Mouse (Mus musculus): Measurements from ENCODE around the gene 1600015I10Rik. TPM values are rescaled to one million over a fixed set of nuclear protein-coding genes. Genes with fewer than 3 reads are reported as not detected.

Gene 1600015I10Rik
- polyA plus RNA-seq, 1 experiment: not detected

DNA sequence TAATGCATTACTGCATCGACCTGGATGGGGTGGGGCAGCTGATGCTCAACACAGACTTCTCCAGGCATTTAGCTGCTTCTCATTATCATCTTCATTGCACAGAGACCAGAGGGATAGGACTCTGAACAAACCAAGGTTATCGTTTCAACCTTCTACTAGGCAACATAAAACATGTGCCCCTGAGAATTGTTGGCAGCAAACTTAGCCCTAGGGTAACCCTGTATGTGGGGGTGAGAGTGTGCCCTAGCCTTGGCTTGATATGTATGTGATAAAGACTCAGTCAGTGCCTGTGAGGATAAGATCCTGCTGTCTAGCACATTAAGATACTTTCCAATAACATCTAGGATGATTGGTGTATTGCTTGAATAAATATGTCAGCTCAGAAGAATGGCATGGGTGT is 19.9 kb downstream of the 1600015I10Rik start:
- DNase-seq: no peak

DNA sequence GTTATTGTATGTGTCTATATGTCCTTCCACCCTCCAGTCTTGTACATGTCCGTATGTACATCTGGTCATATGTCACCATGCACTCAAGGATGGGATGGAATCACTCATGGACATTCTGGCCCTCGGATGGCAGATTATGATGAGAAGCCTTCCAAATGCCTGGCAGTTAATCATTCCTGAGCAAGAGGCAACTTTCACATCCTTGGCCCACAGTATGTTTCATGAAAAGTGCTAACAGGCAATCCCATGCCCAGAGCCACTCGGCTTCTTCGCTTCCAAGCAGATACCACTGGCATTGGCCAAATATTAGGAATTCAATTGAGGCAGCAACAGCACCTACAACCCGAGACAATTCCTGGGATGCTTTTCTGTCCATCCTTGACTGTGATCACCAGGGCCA is 21.0 kb downstream of the 1600015I10Rik start:
- H3K27me3 ChIP-seq (replicated peaks; ENCODE audit: control insufficient read depth, insufficient read depth, low read length): no peaks in the 10 kb centered on the region
- H3K27ac ChIP-seq (ENCODE audit: insufficient read depth, low read depth, low read length): no peak overlapping the region
- WGBS: 89% methylated on average over 5 of the region's 5 CpGs
- H3K36me3 ChIP-seq (ENCODE audit: control insufficient read depth, insufficient read depth, low read length): no peaks in the 10 kb centered on the region
- TF ChIP-seq CTCF (conservative IDR thresholded peaks at IDR 0.05; ENCODE audit: insufficient read depth, insufficient read length, low read depth, low read length): no peak
- TF ChIP-seq POLR2A (IDR thresholded peaks at IDR 0.05; ENCODE audit: low read depth, low read length): no peak
- no peak for DNase-seq
- H3K4me3 ChIP-seq (ENCODE audit: insufficient read depth, low read depth, low read length): no peak overlapping the region
- H3K4me1 ChIP-seq (ENCODE audit: control insufficient read depth, insufficient read depth, low read length): no peaks in the 10 kb centered on the region

More for the DNA sequence above, 19.9 kb downstream of the 1600015I10Rik start:
- no peaks in the 10 kb centered on the region for H3K36me3 ChIP-seq (ENCODE audit: control insufficient read depth, insufficient read depth, low read length)
- H3K27me3 ChIP-seq (replicated peaks; ENCODE audit: control insufficient read depth, insufficient read depth, low read length): no peaks in the 10 kb centered on the region
- no peak overlapping the region for H3K4me3 ChIP-seq (ENCODE audit: insufficient read depth, low read depth, low read length)
- H3K27ac ChIP-seq (ENCODE audit: insufficient read depth, low read depth, low read length): no peak overlapping the region
- WGBS: 71% methylated on average over 2 of the region's 2 CpGs
- TF ChIP-seq CTCF (conservative IDR thresholded peaks at IDR 0.05; ENCODE audit: insufficient read depth, insufficient read length, low read depth, low read length): no peak
- no peak for TF ChIP-seq POLR2A (IDR thresholded peaks at IDR 0.05; ENCODE audit: low read depth, low read length)
- H3K4me1 ChIP-seq (ENCODE audit: control insufficient read depth, insufficient read depth, low read length): no peaks in the 10 kb centered on the region

DNA sequence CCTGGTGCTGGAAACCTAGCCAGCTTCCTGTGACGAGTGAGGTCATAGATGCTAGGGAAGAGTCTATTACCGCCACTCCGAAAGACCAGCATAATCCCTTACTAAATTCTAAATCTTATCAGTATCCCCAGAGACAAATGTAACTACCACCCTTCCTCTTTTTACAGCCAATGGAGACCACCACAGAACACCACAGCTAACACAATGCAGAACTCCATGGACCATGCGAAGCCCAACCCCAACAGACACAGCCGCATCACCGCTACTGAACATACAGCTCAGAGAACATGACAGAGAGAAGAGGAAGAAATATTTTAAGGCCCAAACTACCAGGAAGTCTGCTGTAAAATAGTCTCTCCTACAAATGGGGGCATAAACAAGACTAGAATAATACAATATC is 21.9 kb downstream of the 1600015I10Rik start:
- Histone ChIP-seq H3K27me3 (replicated peaks; ENCODE audit: control insufficient read depth, insufficient read depth, low read length) (no peaks in the 10 kb centered on the region), H3K4me3 (ENCODE audit: insufficient read depth, low read depth, low read length) (no peak overlapping the region), H3K36me3 (ENCODE audit: control insufficient read depth, insufficient read depth, low read length) (no peaks in the 10 kb centered on the region), H3K4me1 (ENCODE audit: control insufficient read depth, insufficient read depth, low read length) (no peaks in the 10 kb centered on the region), H3K27ac (ENCODE audit: insufficient read depth, low read depth, low read length) (no peak overlapping the region)
- TF ChIP-seq CTCF (conservative IDR thresholded peaks at IDR 0.05; ENCODE audit: insufficient read depth, insufficient read length, low read depth, low read length) (no peak), POLR2A (IDR thresholded peaks at IDR 0.05; ENCODE audit: low read depth, low read length) (no peak)
- no peak for DNase-seq
- WGBS: 90% methylated on average over 6 of the region's 6 CpGs

DNA sequence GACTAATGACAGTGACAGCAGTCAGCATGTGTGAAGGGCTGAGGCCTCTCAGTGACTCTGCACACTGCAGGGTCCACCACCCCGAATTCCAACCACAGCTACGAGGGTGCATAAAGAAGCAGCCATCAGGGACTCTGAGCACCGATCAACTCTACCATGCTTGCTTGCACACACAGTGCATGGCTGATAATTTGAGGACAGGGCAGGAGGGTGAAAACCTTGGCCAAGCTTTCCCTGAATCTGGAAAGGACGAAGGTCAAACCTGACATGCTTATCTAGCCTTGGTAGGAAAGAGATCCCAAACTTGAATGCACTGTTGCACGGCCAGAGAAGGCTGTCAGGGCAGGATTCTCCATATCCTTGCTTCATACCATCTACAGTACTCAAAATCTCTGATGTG is 23.5 kb downstream of the 1600015I10Rik start:
- DNase-seq: peak; percentile 21
- no peak overlapping the region for H3K27ac ChIP-seq (ENCODE audit: insufficient read depth, low read depth, low read length)
- no peaks in the 10 kb centered on the region for H3K36me3 ChIP-seq (ENCODE audit: control insufficient read depth, insufficient read depth, low read length)
- H3K4me1 ChIP-seq (ENCODE audit: control insufficient read depth, insufficient read depth, low read length): no peaks in the 10 kb centered on the region
- TF ChIP-seq POLR2A (IDR thresholded peaks at IDR 0.05; ENCODE audit: low read depth, low read length) (no peak), CTCF (conservative IDR thresholded peaks at IDR 0.05; ENCODE audit: insufficient read depth, insufficient read length, low read depth, low read length) (no peak)
- H3K4me3 ChIP-seq (ENCODE audit: insufficient read depth, low read depth, low read length): no peak overlapping the region
- WGBS: 67% methylated on average over 5 of the region's 5 CpGs
- H3K27me3 ChIP-seq (replicated peaks; ENCODE audit: control insufficient read depth, insufficient read depth, low read length): no peaks in the 10 kb centered on the region

DNA sequence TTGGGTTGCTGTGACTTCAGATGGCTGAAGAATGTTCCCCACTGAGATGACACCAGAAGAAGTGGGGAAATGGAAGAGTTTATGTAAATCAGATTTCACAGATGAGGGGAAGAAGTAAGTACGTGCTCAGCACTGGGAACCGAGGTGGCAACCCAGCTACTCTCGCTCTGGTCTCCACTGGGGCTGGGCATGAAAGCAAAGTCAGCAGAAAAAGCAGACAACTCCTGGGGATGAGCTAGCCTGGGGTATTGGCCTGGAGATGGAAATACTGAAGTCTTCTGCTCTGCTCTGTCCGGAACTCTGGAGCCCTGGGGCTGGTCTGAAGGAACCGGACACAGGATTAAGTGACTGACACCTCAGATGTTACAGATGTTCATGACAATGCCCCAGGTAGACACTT is 24.5 kb downstream of the 1600015I10Rik start:
- Histone ChIP-seq H3K27me3 (replicated peaks; ENCODE audit: control insufficient read depth, insufficient read depth, low read length) (no peaks in the 10 kb centered on the region), H3K36me3 (ENCODE audit: control insufficient read depth, insufficient read depth, low read length) (no peaks in the 10 kb centered on the region), H3K4me3 (ENCODE audit: insufficient read depth, low read depth, low read length) (no peak overlapping the region), H3K27ac (ENCODE audit: insufficient read depth, low read depth, low read length) (no peak overlapping the region), H3K4me1 (ENCODE audit: control insufficient read depth, insufficient read depth, low read length) (no peaks in the 10 kb centered on the region)
- TF ChIP-seq CTCF (conservative IDR thresholded peaks at IDR 0.05; ENCODE audit: insufficient read depth, insufficient read length, low read depth, low read length) (no peak), POLR2A (IDR thresholded peaks at IDR 0.05; ENCODE audit: low read depth, low read length) (no peak)
- WGBS: 93% methylated on average over 5 of the region's 5 CpGs
- no peak for DNase-seq

DNA sequence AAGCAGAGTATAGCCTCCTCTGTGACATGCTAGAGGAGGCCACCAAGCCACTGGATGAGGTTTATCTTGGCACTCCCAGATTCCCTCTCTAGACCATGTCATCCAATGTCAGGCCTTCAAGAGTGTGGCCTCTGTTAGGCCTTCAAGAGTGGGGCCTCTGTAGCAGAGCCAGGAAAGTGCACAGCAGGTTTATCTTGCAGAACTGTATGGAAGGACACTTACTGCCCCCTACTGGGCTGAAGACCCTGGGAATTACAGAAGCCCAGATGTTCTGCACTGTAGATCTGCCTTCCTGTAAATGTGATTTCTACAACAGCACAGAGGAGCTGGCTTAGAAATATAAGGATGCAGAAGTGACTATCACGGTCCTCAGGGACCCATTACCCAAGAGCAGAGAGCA is 25.3 kb downstream of the 1600015I10Rik start:
- peak; percentile 87 for DNase-seq
- Histone ChIP-seq H3K4me1 (ENCODE audit: control insufficient read depth, insufficient read depth, low read length) (no peaks in the 10 kb centered on the region), H3K36me3 (ENCODE audit: control insufficient read depth, insufficient read depth, low read length) (no peaks in the 10 kb centered on the region), H3K4me3 (ENCODE audit: insufficient read depth, low read depth, low read length) (no peak overlapping the region), H3K27ac (ENCODE audit: insufficient read depth, low read depth, low read length) (no peak overlapping the region), H3K27me3 (replicated peaks; ENCODE audit: control insufficient read depth, insufficient read depth, low read length) (no peaks in the 10 kb centered on the region)
- TF ChIP-seq POLR2A (IDR thresholded peaks at IDR 0.05; ENCODE audit: low read depth, low read length): no peak
- peak; percentile 73 for TF ChIP-seq CTCF (conservative IDR thresholded peaks at IDR 0.05; ENCODE audit: insufficient read depth, insufficient read length, low read depth, low read length)
- 44% methylated on average over 1 of the region's 1 CpGs for WGBS

DNA sequence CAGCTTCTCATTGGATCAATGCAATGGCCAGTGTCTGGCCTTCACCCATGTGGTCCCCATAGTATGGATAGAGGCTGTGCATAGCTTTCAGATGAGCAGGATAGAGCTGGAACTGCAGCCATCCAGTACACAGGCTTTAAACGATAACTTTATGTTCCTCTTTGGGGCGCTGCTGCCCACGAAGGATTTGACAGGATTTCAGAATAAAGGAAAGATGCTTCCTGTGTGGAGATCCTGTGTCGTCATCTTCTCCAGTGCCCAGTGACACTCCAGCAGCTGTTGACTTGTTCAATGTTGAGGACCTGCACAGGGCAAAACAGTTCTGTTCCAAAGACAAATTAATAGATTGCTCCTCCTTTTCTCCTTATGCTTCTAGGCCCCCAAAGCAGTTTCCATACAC is 27.1 kb downstream of the 1600015I10Rik start:
- TF ChIP-seq CTCF (conservative IDR thresholded peaks at IDR 0.05; ENCODE audit: insufficient read depth, insufficient read length, low read depth, low read length): no peak
- no peak for TF ChIP-seq POLR2A (IDR thresholded peaks at IDR 0.05; ENCODE audit: low read depth, low read length)
- Histone ChIP-seq H3K27ac (ENCODE audit: insufficient read depth, low read depth, low read length) (no peak overlapping the region), H3K27me3 (replicated peaks; ENCODE audit: control insufficient read depth, insufficient read depth, low read length) (no peaks in the 10 kb centered on the region), H3K4me3 (ENCODE audit: insufficient read depth, low read depth, low read length) (no peak overlapping the region), H3K36me3 (ENCODE audit: control insufficient read depth, insufficient read depth, low read length) (no peaks in the 10 kb centered on the region), H3K4me1 (ENCODE audit: control insufficient read depth, insufficient read depth, low read length) (no peaks in the 10 kb centered on the region)
- WGBS: 74% methylated on average over 4 of the region's 4 CpGs
- no peak for DNase-seq

DNA sequence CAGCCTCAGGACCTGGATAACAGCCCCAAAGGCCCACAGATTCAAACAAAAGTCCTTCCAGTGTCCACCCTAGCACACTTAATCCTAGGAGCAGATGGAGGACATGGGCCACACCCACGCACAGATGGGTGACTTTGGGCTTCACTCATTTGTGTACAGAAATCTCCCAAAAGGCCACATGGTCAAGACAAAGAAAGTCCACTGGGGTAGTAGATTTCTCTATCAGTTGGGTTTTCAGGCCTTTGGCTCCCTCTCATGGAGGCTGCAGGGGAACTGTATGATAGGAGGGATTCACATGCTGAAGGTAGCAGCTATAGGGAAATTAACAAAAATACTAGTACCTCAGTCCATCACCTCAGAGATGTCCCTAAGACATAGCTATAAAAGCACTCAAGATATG is 28.4 kb downstream of the 1600015I10Rik start:
- H3K27me3 ChIP-seq (replicated peaks; ENCODE audit: control insufficient read depth, insufficient read depth, low read length): no peaks in the 10 kb centered on the region

More for the DNA sequence above, 28.4 kb downstream of the 1600015I10Rik start:
- Histone ChIP-seq H3K4me1 (ENCODE audit: control insufficient read depth, insufficient read depth, low read length) (no peaks in the 10 kb centered on the region), H3K4me3 (ENCODE audit: insufficient read depth, low read depth, low read length) (no peak overlapping the region), H3K27ac (ENCODE audit: insufficient read depth, low read depth, low read length) (no peak overlapping the region), H3K36me3 (ENCODE audit: control insufficient read depth, insufficient read depth, low read length) (no peaks in the 10 kb centered on the region)
- WGBS: 42% methylated on average over 1 of the region's 1 CpGs
- no peak; the same call in 1 of the 2 replicates for TF ChIP-seq CTCF (conservative IDR thresholded peaks at IDR 0.05; ENCODE audit: insufficient read depth, insufficient read length, low read depth, low read length)
- TF ChIP-seq POLR2A (IDR thresholded peaks at IDR 0.05; ENCODE audit: low read depth, low read length): no peak
- DNase-seq: peak; percentile 47
